Mouse (Mus musculus): ENCODE results near the gene Pttg1ip. TPM values are rescaled to one million over a fixed set of nuclear protein-coding genes. Genes with fewer than 3 reads are reported as not detected.

The Pttg1ip gene
- polyA plus RNA-seq, 1 experiment, result 96.1 TPM

- Histone ChIP-seq H3K27me3 (ENCODE audit: control insufficient read depth, insufficient read depth, insufficient read length) (no peaks in the 10 kb centered on the region), H3K4me3 (ENCODE audit: insufficient read depth, poor library complexity, severe bottlenecking) (no peak overlapping the region), H3K79me2 (ENCODE audit: control insufficient read depth, insufficient read depth) (peaks cover 27% of the 10 kb centered on the region), H3K36me3 (ENCODE audit: control insufficient read depth, insufficient read depth) (peaks cover 4% of the 10 kb centered on the region), H3ac (ENCODE audit: control insufficient read depth, insufficient read length, low read depth) (no peak overlapping the region), H3K79me3 (ENCODE audit: low read depth) (peaks cover 22% of the 10 kb centered on the region)
- TF ChIP-seq CTCF (IDR thresholded peaks at IDR 0.05; ENCODE audit: control insufficient read depth, insufficient read depth, insufficient read length) (no peak), CEBPB (IDR thresholded peaks at IDR 0.05; ENCODE audit: low read depth) (no peak)
These were observed 22.6 kb downstream of the Pttg1ip start for GRCm38 (mm10) chr10:77604111-77604510.

GRCm38 (mm10) chr10:77604958-77605357 lies 23.4 kb downstream of the Pttg1ip start:
- Histone ChIP-seq H3K36me3 (ENCODE audit: control insufficient read depth, insufficient read depth) (peaks cover 9% of the 10 kb centered on the region), H3K4me3 (ENCODE audit: insufficient read depth, poor library complexity, severe bottlenecking) (no peak overlapping the region), H3ac (ENCODE audit: control insufficient read depth, insufficient read length, low read depth) (no peak overlapping the region), H3K79me2 (ENCODE audit: control insufficient read depth, insufficient read depth) (peaks cover 36% of the 10 kb centered on the region), H3K27me3 (ENCODE audit: control insufficient read depth, insufficient read depth, insufficient read length) (no peaks in the 10 kb centered on the region), H3K79me3 (ENCODE audit: low read depth) (peaks cover 22% of the 10 kb centered on the region)
- TF ChIP-seq CTCF (IDR thresholded peaks at IDR 0.05; ENCODE audit: control insufficient read depth, insufficient read depth, insufficient read length) (no peak), MYOG (IDR thresholded peaks at IDR 0.05; ENCODE audit: control insufficient read depth, extremely low read depth, insufficient read length) (no peak), CEBPB (IDR thresholded peaks at IDR 0.05; ENCODE audit: low read depth) (no peak), FOSL1 (IDR thresholded peaks at IDR 0.05; ENCODE audit: insufficient read depth, low read length, poor library complexity, severe bottlenecking) (no peak), MYOD1 (IDR thresholded peaks at IDR 0.05; ENCODE audit: control insufficient read depth, insufficient read length, low read depth) (no peak), USF1 (IDR thresholded peaks at IDR 0.05; ENCODE audit: low read depth) (no peak), MAX (IDR thresholded peaks at IDR 0.05) (no peak)

GRCm38 (mm10) chr10:77605368-77605767 lies 23.8 kb downstream of the Pttg1ip start:
- Histone ChIP-seq H3K79me3 (ENCODE audit: low read depth) (peaks cover 24% of the 10 kb centered on the region), H3K27me3 (ENCODE audit: control insufficient read depth, insufficient read depth, insufficient read length) (no peaks in the 10 kb centered on the region), H3K4me3 (ENCODE audit: insufficient read depth, poor library complexity, severe bottlenecking) (peak overlapping the region; percentile 89), H3K79me2 (ENCODE audit: control insufficient read depth, insufficient read depth) (peaks cover 40% of the 10 kb centered on the region), H3K36me3 (ENCODE audit: control insufficient read depth, insufficient read depth) (peaks cover 13% of the 10 kb centered on the region), H3ac (ENCODE audit: control insufficient read depth, insufficient read length, low read depth) (no peak overlapping the region)
- peak; percentile 0 for TF ChIP-seq CTCF (IDR thresholded peaks at IDR 0.05; ENCODE audit: control insufficient read depth, insufficient read depth, insufficient read length)
- TF ChIP-seq MAX (IDR thresholded peaks at IDR 0.05), result no peak

- H3K36me3 ChIP-seq (ENCODE audit: control insufficient read depth, insufficient read depth), result peaks cover 21% of the 10 kb centered on the region
- peaks cover 26% of the 10 kb centered on the region for H3K79me3 ChIP-seq (ENCODE audit: low read depth)
- H3ac ChIP-seq (ENCODE audit: control insufficient read depth, insufficient read length, low read depth), result peak within 1 kb of the TSS; percentile 81
- TF ChIP-seq FOSL1 (IDR thresholded peaks at IDR 0.05; ENCODE audit: insufficient read depth, low read length, poor library complexity, severe bottlenecking), result no peak
- peak; percentile 85 for TF ChIP-seq USF1 (IDR thresholded peaks at IDR 0.05; ENCODE audit: low read depth)
- peak; percentile 94 for TF ChIP-seq MAX (IDR thresholded peaks at IDR 0.05)
- H3K4me3 ChIP-seq (ENCODE audit: insufficient read depth, poor library complexity, severe bottlenecking), result peak within 1 kb of the TSS; percentile 89
- H3K27me3 ChIP-seq (ENCODE audit: control insufficient read depth, insufficient read depth, insufficient read length), result no peaks in the 10 kb centered on the region
- H3K79me2 ChIP-seq (ENCODE audit: control insufficient read depth, insufficient read depth), result peaks cover 45% of the 10 kb centered on the region
These were observed 24.6 kb downstream of the Pttg1ip start, which contains the start of the genes Sumo3 and Gm49325 for GRCm38 (mm10) chr10:77605908-77606826. Gene Sumo3, plus strand, starts transcription at chr10:77606097. Gene Gm49325, plus strand, starts transcription at chr10:77606197.

- Histone ChIP-seq H3K4me3 (ENCODE audit: insufficient read depth, poor library complexity, severe bottlenecking) (peak overlapping the region; percentile 89), H3K79me3 (ENCODE audit: low read depth) (peaks cover 26% of the 10 kb centered on the region), H3K27me3 (ENCODE audit: control insufficient read depth, insufficient read depth, insufficient read length) (no peaks in the 10 kb centered on the region), H3K36me3 (ENCODE audit: control insufficient read depth, insufficient read depth) (peaks cover 28% of the 10 kb centered on the region), H3ac (ENCODE audit: control insufficient read depth, insufficient read length, low read depth) (peak overlapping the region; percentile 81), H3K79me2 (ENCODE audit: control insufficient read depth, insufficient read depth) (peaks cover 45% of the 10 kb centered on the region)
- TF ChIP-seq CEBPB (IDR thresholded peaks at IDR 0.05; ENCODE audit: low read depth) (no peak), MYOD1 (IDR thresholded peaks at IDR 0.05; ENCODE audit: control insufficient read depth, insufficient read length, low read depth) (no peak), CTCF (IDR thresholded peaks at IDR 0.05; ENCODE audit: control insufficient read depth, insufficient read depth, insufficient read length) (no peak), USF1 (IDR thresholded peaks at IDR 0.05; ENCODE audit: low read depth) (no peak), MAX (IDR thresholded peaks at IDR 0.05) (no peak), FOSL1 (IDR thresholded peaks at IDR 0.05; ENCODE audit: insufficient read depth, low read length, poor library complexity, severe bottlenecking) (no peak), MYOG (IDR thresholded peaks at IDR 0.05; ENCODE audit: control insufficient read depth, extremely low read depth, insufficient read length) (no peak)
These were observed 25.3 kb downstream of the Pttg1ip start for GRCm38 (mm10) chr10:77606855-77607254.

- peaks cover 34% of the 10 kb centered on the region for H3K36me3 ChIP-seq (ENCODE audit: control insufficient read depth, insufficient read depth)
- TF ChIP-seq MAX (IDR thresholded peaks at IDR 0.05), result no peak
- H3ac ChIP-seq (ENCODE audit: control insufficient read depth, insufficient read length, low read depth), result no peak overlapping the region
- H3K79me3 ChIP-seq (ENCODE audit: low read depth), result peaks cover 26% of the 10 kb centered on the region
- peak overlapping the region; percentile 89 for H3K4me3 ChIP-seq (ENCODE audit: insufficient read depth, poor library complexity, severe bottlenecking)
- H3K79me2 ChIP-seq (ENCODE audit: control insufficient read depth, insufficient read depth), result peaks cover 45% of the 10 kb centered on the region
- H3K27me3 ChIP-seq (ENCODE audit: control insufficient read depth, insufficient read depth, insufficient read length), result no peaks in the 10 kb centered on the region
These were observed 25.9 kb downstream of the Pttg1ip start for GRCm38 (mm10) chr10:77607441-77607840.
